Mouse (Mus musculus): Measurements from ENCODE around the gene Gm960.

- TF ChIP-seq EP300 (IDR thresholded peaks at IDR 0.05) (no peak), CTCF (IDR thresholded peaks at IDR 0.05) (no peak)
Observed at GRCm38 (mm10) chr19:4744026-4744425, 45.6 kb upstream of the Gm960 start.

Data from lung, postnatal 0 days (tissue).